Mouse (Mus musculus) thymus, adult 2 months (tissue): Measurements from ENCODE around the gene B230118H07Rik.

Experiments
- CTCF ChIP-seq: fragments of 200-500 bp; IDR thresholded peaks from 2 replicates; pipeline ENCODE4 v1.5.1; 2012; ENCODE audit warnings: mild to moderate bottlenecking, control low read depth, low read length, moderate library complexity, borderline replicate concordance; ENCODE audit not compliant: control insufficient read depth, poor library complexity, insufficient read depth; ENCODE audit errors: extremely low read depth
- POLR2A ChIP-seq: fragments of 200-500 bp; IDR thresholded peaks from 2 replicates; pipeline ENCODE4 v1.6.1; 2012; ENCODE audit warnings: mild to moderate bottlenecking, low read length, control low read depth, moderate library complexity; ENCODE audit not compliant: control insufficient read depth, poor library complexity, insufficient read depth; ENCODE audit errors: extremely low read depth

DNA sequence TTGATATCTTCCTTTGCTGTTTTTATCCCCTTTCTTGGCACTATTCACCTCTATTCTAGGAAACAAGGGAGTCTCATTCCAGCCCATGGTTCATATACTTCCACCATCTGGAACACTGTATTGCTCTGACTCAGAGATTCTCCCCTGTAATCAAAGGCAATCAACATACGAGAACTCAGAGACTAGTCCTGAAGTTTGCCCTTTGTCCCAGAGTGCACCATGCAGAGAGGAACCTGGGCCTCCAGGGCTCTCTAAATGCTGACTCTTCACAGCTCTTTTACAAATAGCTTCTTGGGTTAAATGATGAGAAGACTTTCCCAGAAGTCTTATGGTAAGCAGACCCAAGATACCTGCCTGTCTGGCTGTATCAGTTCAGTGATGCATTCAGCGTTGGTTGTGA lies 11.2 kb upstream of the B230118H07Rik start:
- TF ChIP-seq POLR2A (no peak), CTCF (no peak)
